Mouse (Mus musculus): ENCODE measurements at regions not wholly inside any gene's neighbourhood (a gene's known extent, or its start where the extent isn't known, plus 50 kb on each side); places are given as distances from the start of the nearest gene placed in this dataset.

- TF ChIP-seq CTCF (IDR thresholded peaks at IDR 0.05; ENCODE audit: low read depth, low read length) (no peak), EP300 (IDR thresholded peaks at IDR 0.05; ENCODE audit: insufficient read depth, low read depth, low read length) (no peak)
Observed at GRCm38 (mm10) chr15:62264966-62265365, 1342.2 kb upstream of the A1bg start.
